Mouse (Mus musculus): ENCODE data around the gene Tagln. TPM values are rescaled to one million over a fixed set of nuclear protein-coding genes. Genes with fewer than 3 reads are reported as not detected.

Tagln gene
- polyA plus RNA-seq, 1 experiment from 2014 or later, result 443 TPM

- H3K27me3 ChIP-seq (replicated peaks; ENCODE audit: control insufficient read depth, insufficient read depth, low read length), result no peaks in the 10 kb centered on the region
- peaks cover 19% of the 10 kb centered on the region for H3K4me1 ChIP-seq (replicated peaks; ENCODE audit: control insufficient read depth, insufficient read depth, low read length)
- ATAC-seq (replicated peaks; ENCODE audit: low FRiP score, low TSS enrichment, low read depth), result no peak
- WGBS, result 78% methylated on average over 7 of the region's 7 CpGs
- H3K36me3 ChIP-seq (ENCODE audit: control insufficient read depth, insufficient read depth, low read length), result peaks cover 40% of the 10 kb centered on the region
- no peak for DNase-seq (ENCODE audit: low spot score)
- no peaks in the 10 kb centered on the region for H3K9me3 ChIP-seq (ENCODE audit: control insufficient read depth, low read length)
- no peak overlapping the region for H3K27ac ChIP-seq (ENCODE audit: low read depth)
- no peak overlapping the region for H3K4me2 ChIP-seq (ENCODE audit: low read length)
- no peak overlapping the region for H3K4me3 ChIP-seq (ENCODE audit: low read depth, low read length)
- H3K9ac ChIP-seq (ENCODE audit: low read length), result no peak overlapping the region
Observed at GRCm38 (mm10) chr9:45952890-45953289, 17.0 kb upstream of the Tagln start.

GRCm38 (mm10) chr9:45952057-45952456 lies 16.2 kb upstream of the Tagln start:
- no peak for DNase-seq (ENCODE audit: low spot score)
- H3K27ac ChIP-seq (ENCODE audit: low read depth), result no peak overlapping the region
- peaks cover 46% of the 10 kb centered on the region for H3K36me3 ChIP-seq (ENCODE audit: control insufficient read depth, insufficient read depth, low read length)
- H3K27me3 ChIP-seq (replicated peaks; ENCODE audit: control insufficient read depth, insufficient read depth, low read length), result no peaks in the 10 kb centered on the region
- no peaks in the 10 kb centered on the region for H3K9me3 ChIP-seq (ENCODE audit: control insufficient read depth, low read length)
- peaks cover 19% of the 10 kb centered on the region for H3K4me1 ChIP-seq (replicated peaks; ENCODE audit: control insufficient read depth, insufficient read depth, low read length)
- WGBS, result 92% methylated on average over 4 of the region's 4 CpGs
- H3K9ac ChIP-seq (ENCODE audit: low read length), result no peak overlapping the region
- H3K4me2 ChIP-seq (ENCODE audit: low read length), result no peak overlapping the region
- H3K4me3 ChIP-seq (ENCODE audit: low read depth, low read length), result no peak overlapping the region
- no peak for ATAC-seq (replicated peaks; ENCODE audit: low FRiP score, low TSS enrichment, low read depth)

- H3K4me1 ChIP-seq (replicated peaks; ENCODE audit: control insufficient read depth, insufficient read depth, low read length), result no peaks in the 10 kb centered on the region
- no peaks in the 10 kb centered on the region for H3K27me3 ChIP-seq (replicated peaks; ENCODE audit: control insufficient read depth, insufficient read depth, low read length)
- WGBS, result 80% methylated on average over 10 of the region's 10 CpGs
- H3K36me3 ChIP-seq (ENCODE audit: control insufficient read depth, insufficient read depth, low read length), result peaks cover 85% of the 10 kb centered on the region
- ATAC-seq (replicated peaks; ENCODE audit: low FRiP score, low TSS enrichment, low read depth), result no peak
- no peak overlapping the region for H3K9ac ChIP-seq (ENCODE audit: low read length)
- no peak for DNase-seq (ENCODE audit: low spot score)
- H3K4me2 ChIP-seq (ENCODE audit: low read length), result no peak overlapping the region
- H3K4me3 ChIP-seq (ENCODE audit: low read depth, low read length), result no peak overlapping the region
- H3K9me3 ChIP-seq (ENCODE audit: control insufficient read depth, low read length), result no peaks in the 10 kb centered on the region
- H3K27ac ChIP-seq (ENCODE audit: low read depth), result no peak overlapping the region
Observed at GRCm38 (mm10) chr9:45946872-45947183, 11.0 kb upstream of the Tagln start.

- Histone ChIP-seq H3K4me3 (ENCODE audit: low read depth, low read length) (no peak overlapping the region), H3K4me1 (replicated peaks; ENCODE audit: control insufficient read depth, insufficient read depth, low read length) (no peaks in the 10 kb centered on the region), H3K9ac (ENCODE audit: low read length) (no peak overlapping the region), H3K27me3 (replicated peaks; ENCODE audit: control insufficient read depth, insufficient read depth, low read length) (no peaks in the 10 kb centered on the region), H3K36me3 (ENCODE audit: control insufficient read depth, insufficient read depth, low read length) (peaks cover 82% of the 10 kb centered on the region), H3K4me2 (ENCODE audit: low read length) (no peak overlapping the region), H3K9me3 (ENCODE audit: control insufficient read depth, low read length) (no peaks in the 10 kb centered on the region), H3K27ac (ENCODE audit: low read depth) (no peak overlapping the region)
- ATAC-seq (replicated peaks; ENCODE audit: low FRiP score, low TSS enrichment, low read depth) (no peak), DNase-seq (ENCODE audit: low spot score) (no peak)
- 86% methylated on average over 16 of the region's 16 CpGs for WGBS
Observed at GRCm38 (mm10) chr9:45946182-45946871, 10.5 kb upstream of the Tagln start.

GRCm38 (mm10) chr9:45945721-45946120 lies 9.9 kb upstream of the Tagln start:
- WGBS, result 91% methylated on average over 13 of the region's 13 CpGs
- peaks cover 87% of the 10 kb centered on the region for H3K36me3 ChIP-seq (ENCODE audit: control insufficient read depth, insufficient read depth, low read length)

GRCm38 (mm10) chr9:45944506-45945400 lies 8.9 kb upstream of the Tagln start:
- DNase-seq (ENCODE audit: low spot score), result no peak
- H3K27me3 ChIP-seq (replicated peaks; ENCODE audit: control insufficient read depth, insufficient read depth, low read length), result no peaks in the 10 kb centered on the region
- no peak overlapping the region for H3K27ac ChIP-seq (ENCODE audit: low read depth)
- 84% methylated on average over 13 of the region's 13 CpGs for WGBS
- H3K4me1 ChIP-seq (replicated peaks; ENCODE audit: control insufficient read depth, insufficient read depth, low read length), result no peaks in the 10 kb centered on the region
- no peak overlapping the region for H3K4me2 ChIP-seq (ENCODE audit: low read length)
- no peak overlapping the region for H3K9ac ChIP-seq (ENCODE audit: low read length)
- H3K9me3 ChIP-seq (ENCODE audit: control insufficient read depth, low read length), result no peaks in the 10 kb centered on the region
- peaks cover 81% of the 10 kb centered on the region for H3K36me3 ChIP-seq (ENCODE audit: control insufficient read depth, insufficient read depth, low read length)
- no peak for ATAC-seq (replicated peaks; ENCODE audit: low FRiP score, low TSS enrichment, low read depth)
- H3K4me3 ChIP-seq (ENCODE audit: low read depth, low read length), result no peak overlapping the region

More at GRCm38 (mm10) chr9:45945721-45946120, 9.9 kb upstream of the Tagln start:
- H3K9ac ChIP-seq (ENCODE audit: low read length), result no peak overlapping the region
- H3K27me3 ChIP-seq (replicated peaks; ENCODE audit: control insufficient read depth, insufficient read depth, low read length), result no peaks in the 10 kb centered on the region
- no peaks in the 10 kb centered on the region for H3K9me3 ChIP-seq (ENCODE audit: control insufficient read depth, low read length)
- no peak for DNase-seq (ENCODE audit: low spot score)
- no peak overlapping the region for H3K4me2 ChIP-seq (ENCODE audit: low read length)
- H3K4me1 ChIP-seq (replicated peaks; ENCODE audit: control insufficient read depth, insufficient read depth, low read length), result no peaks in the 10 kb centered on the region
- H3K27ac ChIP-seq (ENCODE audit: low read depth), result no peak overlapping the region
- H3K4me3 ChIP-seq (ENCODE audit: low read depth, low read length), result no peak overlapping the region
- no peak for ATAC-seq (replicated peaks; ENCODE audit: low FRiP score, low TSS enrichment, low read depth)

- Histone ChIP-seq H3K27me3 (replicated peaks; ENCODE audit: control insufficient read depth, insufficient read depth, low read length) (no peaks in the 10 kb centered on the region), H3K9me3 (ENCODE audit: control insufficient read depth, low read length) (no peaks in the 10 kb centered on the region), H3K4me1 (replicated peaks; ENCODE audit: control insufficient read depth, insufficient read depth, low read length) (no peaks in the 10 kb centered on the region), H3K4me2 (ENCODE audit: low read length) (no peak overlapping the region), H3K9ac (ENCODE audit: low read length) (no peak overlapping the region), H3K36me3 (ENCODE audit: control insufficient read depth, insufficient read depth, low read length) (peaks cover 77% of the 10 kb centered on the region), H3K4me3 (ENCODE audit: low read depth, low read length) (no peak overlapping the region), H3K27ac (ENCODE audit: low read depth) (no peak overlapping the region)
- DNase-seq (ENCODE audit: low spot score) (no peak), ATAC-seq (replicated peaks; ENCODE audit: low FRiP score, low TSS enrichment, low read depth) (no peak)
- WGBS, result 92% methylated on average over 8 of the region's 8 CpGs
Observed at GRCm38 (mm10) chr9:45943628-45944505, 8.0 kb upstream of the Tagln start.

- WGBS, result 86% methylated on average over 8 of the region's 8 CpGs
- Histone ChIP-seq H3K4me3 (ENCODE audit: low read depth, low read length) (no peak overlapping the region), H3K9ac (ENCODE audit: low read length) (no peak overlapping the region), H3K9me3 (ENCODE audit: control insufficient read depth, low read length) (no peaks in the 10 kb centered on the region), H3K4me2 (ENCODE audit: low read length) (no peak overlapping the region), H3K27me3 (replicated peaks; ENCODE audit: control insufficient read depth, insufficient read depth, low read length) (no peaks in the 10 kb centered on the region), H3K4me1 (replicated peaks; ENCODE audit: control insufficient read depth, insufficient read depth, low read length) (no peaks in the 10 kb centered on the region), H3K36me3 (ENCODE audit: control insufficient read depth, insufficient read depth, low read length) (peaks cover 71% of the 10 kb centered on the region), H3K27ac (ENCODE audit: low read depth) (no peak overlapping the region)
- ATAC-seq (replicated peaks; ENCODE audit: low FRiP score, low TSS enrichment, low read depth) (no peak), DNase-seq (ENCODE audit: low spot score) (no peak)
Observed at GRCm38 (mm10) chr9:45942916-45943315, 7.1 kb upstream of the Tagln start.

Measured in intestine, embryonic 14.5 days (tissue).